Mouse (Mus musculus) inflammation-experienced regulatory T-cells, adult 6 months (primary cell): ENCODE results near the gene Mgarp. TPM values are rescaled to one million over a fixed set of nuclear protein-coding genes. Genes with fewer than 3 reads are reported as not detected.

Experiments used
- ATAC-seq: one replicate; pipeline ENCODE4 v1.8.0; 2017
- polyA plus RNA-seq, 3 experiments: library from polyadenylated mRNA; unstranded; fragments of 100-300 nt; shearing (Covaris generic); gene quantifications; one replicate each; pipeline ENCODE4 v1.2.1; 2017

The Mgarp gene
- polyA plus RNA-seq, 3 experiments from 2014 or later: 0.78 to 1.2 TPM; not detected in 1

DNA sequence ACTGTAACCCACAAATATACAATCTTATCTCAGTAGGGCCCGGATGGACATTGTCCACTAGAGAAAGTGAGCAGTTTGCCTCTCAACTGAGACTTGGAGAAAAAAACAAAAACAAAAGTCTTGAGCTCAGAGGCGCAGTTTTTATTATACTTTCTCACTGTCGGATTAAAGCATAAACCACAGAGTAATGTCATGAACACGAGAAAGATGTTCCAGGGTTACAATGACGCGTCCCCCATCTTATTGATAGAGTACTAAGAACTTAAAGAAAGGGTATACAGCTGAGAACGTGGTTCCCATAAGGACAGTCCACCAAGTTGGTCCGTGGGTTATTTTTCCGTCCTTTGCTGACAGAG lies 57.2 kb downstream of the Mgarp start:
- ATAC-seq: no peak

Other genes with a start within 250 kb of the Mgarp start
- 1 to 10 TPM; 2.2 to 4.3 (median 3.5) TPM for gene Noct, start 172.3 kb downstream of the Mgarp start, polyA plus RNA-seq
- 10 to 100 TPM; 51.8 to 74.2 (median 57.7) TPM for gene Elf2, start 56.1 kb downstream of the Mgarp start, polyA plus RNA-seq
- 100 to 1,000 TPM; 222 to 324 (median 265) TPM for gene Ndufc1, start 12.2 kb upstream of the Mgarp start, polyA plus RNA-seq
- gene Naa15, start 18.4 kb upstream of the Mgarp start, polyA plus RNA-seq: 10 to 100 TPM; 24.0 to 37.7 (median 30.3) TPM
- 10 to 100 TPM; 16.4 to 25.1 (median 22.3) TPM for gene Rab33b, start 87.2 kb upstream of the Mgarp start, polyA plus RNA-seq
- gene Setd7, start 164.1 kb upstream of the Mgarp start, polyA plus RNA-seq: 10 to 100 TPM in 2 of 3 experiments, 1 to 10 TPM in 1; 5.3 to 12.1 (median 11.6) TPM